Mouse (Mus musculus): ENCODE measurements around the gene Fam90a1a. TPM values are rescaled to one million over a fixed set of nuclear protein-coding genes. Genes with fewer than 3 reads are reported as not detected.
"Not testable (repeated sequence)": the region's sequence is repeated elsewhere in the genome, so short reads cannot be mapped to it uniquely, and the experiment has no call there.

Gene Fam90a1a
- polyA plus RNA-seq (2012; rRNA removed), result not detected in 2 replicates
- not detected in 2 replicates for polyA plus RNA-seq (2014; fragmentation: Nextera tagmentation; extraction: Ambion mirVana)

- 63% methylated on average over 2 of the region's 2 CpGs for WGBS (ENCODE audit: insufficient replicate concordance)
- DNase-seq (ENCODE audit: low read depth in 3 of 3, low spot score in 3 of 3) (no peak), ATAC-seq (ENCODE audit: insufficient read depth) (no peak)
- H3K27ac ChIP-seq, result no peak within 1 kb of the TSS
- H3K27me3 ChIP-seq (ENCODE audit: control insufficient read depth, insufficient read depth, low read length), result no peaks in the 10 kb centered on the region
- H3K9me3 ChIP-seq (ENCODE audit: control insufficient read depth, low read length), result no peaks in the 10 kb centered on the region
- H3K9ac ChIP-seq (replicated peaks), result no peak within 1 kb of the TSS
- no peaks in the 10 kb centered on the region for H3K4me1 ChIP-seq (replicated peaks; ENCODE audit: control insufficient read depth in 2 of 2, insufficient read depth in 2 of 2, low read length in 1 of 2)
- no peaks in the 10 kb centered on the region for H3K36me3 ChIP-seq (replicated peaks; ENCODE audit: control insufficient read depth, insufficient read depth, low read depth)
- no peak within 1 kb of the TSS for H3K4me2 ChIP-seq (ENCODE audit: low read depth)
- TF ChIP-seq CTCF (IDR thresholded peaks at IDR 0.05; ENCODE audit: low read depth) (no peak), EP300 (IDR thresholded peaks at IDR 0.05; ENCODE audit: low read depth) (no peak)
- H3K4me3 ChIP-seq (ENCODE audit: insufficient read depth in 1 of 2, low read depth in 2 of 2, low read length in 2 of 2), result no peak within 1 kb of the TSS
Measured at GRCm38 (mm10) chr8:21958414-21958813, at the start of gene Fam90a1a. TSS of gene Fam90a1a (plus strand) at chr8:21958714.

- Histone ChIP-seq H3K9ac (replicated peaks) (no peak overlapping the region), H3K9me3 (ENCODE audit: control insufficient read depth, low read length) (no peaks in the 10 kb centered on the region), H3K4me1 (replicated peaks; ENCODE audit: control insufficient read depth in 2 of 2, insufficient read depth in 2 of 2, low read length in 1 of 2) (no peaks in the 10 kb centered on the region), H3K27me3 (ENCODE audit: control insufficient read depth, insufficient read depth, low read length) (no peaks in the 10 kb centered on the region), H3K4me3 (ENCODE audit: insufficient read depth in 1 of 2, low read depth in 2 of 2, low read length in 2 of 2) (no peak overlapping the region), H3K4me2 (ENCODE audit: low read depth) (no peak overlapping the region), H3K27ac (no peak overlapping the region), H3K36me3 (replicated peaks; ENCODE audit: control insufficient read depth, insufficient read depth, low read depth) (no peaks in the 10 kb centered on the region)
- TF ChIP-seq CTCF (IDR thresholded peaks at IDR 0.05; ENCODE audit: low read depth) (no peak), EP300 (IDR thresholded peaks at IDR 0.05; ENCODE audit: low read depth) (no peak)
- ATAC-seq (ENCODE audit: insufficient read depth) (no peak), DNase-seq (ENCODE audit: low read depth in 3 of 3, low spot score in 3 of 3) (no peak)
- WGBS (ENCODE audit: insufficient replicate concordance), result 13% methylated on average over 1 of the region's 1 CpGs
Measured at GRCm38 (mm10) chr8:21911931-21912330, 46.6 kb upstream of the Fam90a1a start.

- Histone ChIP-seq H3K9me3 (ENCODE audit: control insufficient read depth, low read length) (no peaks in the 10 kb centered on the region), H3K4me2 (ENCODE audit: low read depth) (no peak overlapping the region), H3K27ac (no peak overlapping the region), H3K4me1 (replicated peaks; ENCODE audit: control insufficient read depth in 2 of 2, insufficient read depth in 2 of 2, low read length in 1 of 2) (no peaks in the 10 kb centered on the region), H3K27me3 (ENCODE audit: control insufficient read depth, insufficient read depth, low read length) (no peaks in the 10 kb centered on the region), H3K4me3 (ENCODE audit: insufficient read depth in 1 of 2, low read depth in 2 of 2, low read length in 2 of 2) (no peak overlapping the region), H3K9ac (replicated peaks) (no peak overlapping the region), H3K36me3 (replicated peaks; ENCODE audit: control insufficient read depth, insufficient read depth, low read depth) (no peaks in the 10 kb centered on the region)
- TF ChIP-seq CTCF (IDR thresholded peaks at IDR 0.05; ENCODE audit: low read depth) (no peak), EP300 (IDR thresholded peaks at IDR 0.05; ENCODE audit: low read depth) (no peak)
- DNase-seq (ENCODE audit: low read depth in 3 of 3, low spot score in 3 of 3) (no peak), ATAC-seq (ENCODE audit: insufficient read depth) (no peak)
- WGBS (ENCODE audit: insufficient replicate concordance), result 20% methylated on average over 2 of the region's 2 CpGs
Measured at GRCm38 (mm10) chr8:21912554-21912953, 46.0 kb upstream of the Fam90a1a start.

- Histone ChIP-seq H3K4me2 (ENCODE audit: low read depth) (no peak overlapping the region), H3K27ac (no peak overlapping the region), H3K36me3 (replicated peaks; ENCODE audit: control insufficient read depth, insufficient read depth, low read depth) (no peaks in the 10 kb centered on the region), H3K27me3 (ENCODE audit: control insufficient read depth, insufficient read depth, low read length) (no peaks in the 10 kb centered on the region), H3K4me3 (ENCODE audit: insufficient read depth in 1 of 2, low read depth in 2 of 2, low read length in 2 of 2) (no peak overlapping the region), H3K9ac (replicated peaks) (no peak overlapping the region), H3K4me1 (replicated peaks; ENCODE audit: control insufficient read depth in 2 of 2, insufficient read depth in 2 of 2, low read length in 1 of 2) (no peaks in the 10 kb centered on the region), H3K9me3 (ENCODE audit: control insufficient read depth, low read length) (no peaks in the 10 kb centered on the region)
- TF ChIP-seq CTCF (IDR thresholded peaks at IDR 0.05; ENCODE audit: low read depth), result no peak
- TF ChIP-seq EP300 (IDR thresholded peaks at IDR 0.05; ENCODE audit: low read depth), result no peak
- ATAC-seq (ENCODE audit: insufficient read depth) (no peak), DNase-seq (ENCODE audit: low read depth in 3 of 3, low spot score in 3 of 3) (no peak)
- WGBS (ENCODE audit: insufficient replicate concordance), result 71% methylated on average over 3 of the region's 3 CpGs
Measured at GRCm38 (mm10) chr8:21915625-21916024, 42.9 kb upstream of the Fam90a1a start.

GRCm38 (mm10) chr8:21930754-21931153 lies 27.8 kb upstream of the Fam90a1a start:
- H3K36me3 ChIP-seq (replicated peaks; ENCODE audit: control insufficient read depth, insufficient read depth, low read depth); DNase-seq (ENCODE audit: low read depth in 3 of 3, low spot score in 3 of 3); H3K27me3 ChIP-seq (ENCODE audit: control insufficient read depth, insufficient read depth, low read length); H3K4me1 ChIP-seq (replicated peaks; ENCODE audit: control insufficient read depth in 2 of 2, insufficient read depth in 2 of 2, low read length in 1 of 2); H3K27ac ChIP-seq; H3K9me3 ChIP-seq (ENCODE audit: control insufficient read depth, low read length); H3K9ac ChIP-seq (replicated peaks); H3K4me3 ChIP-seq (ENCODE audit: insufficient read depth in 1 of 2, low read depth in 2 of 2, low read length in 2 of 2); H3K4me2 ChIP-seq (ENCODE audit: low read depth); ATAC-seq (ENCODE audit: insufficient read depth): not testable (repeated sequence)
- WGBS (ENCODE audit: insufficient replicate concordance), result 53% methylated on average over 3 of the region's 3 CpGs
